Mouse (Mus musculus) neutrophil, adult 5-6 weeks (primary cell): Measurements from ENCODE around the gene Prr18. TPM values are rescaled to one million over a fixed set of nuclear protein-coding genes. Genes with fewer than 3 reads are reported as not detected.

Experiments used
- ATAC-seq: fragments of 151-379, 151-347 bp; 2 replicates; pipeline ENCODE4 v1.8.0; 2017; ENCODE audit warnings: mild to moderate bottlenecking, moderate TSS enrichment; ENCODE audit not compliant: insufficient number of reproducible peaks, poor library complexity, low FRiP score, severe bottlenecking; ENCODE audit errors: extremely low read depth
- total RNA-seq: library from RNA; stranded (forward); fragments of 200-1000 nt; gene quantifications from 2 replicates; pipeline ENCODE4 v1.2.3, GENCODE M21; 2017

The Prr18 gene
- total RNA-seq, 1 experiment from 2014 or later: 1.5 TPM

GRCm38 (mm10) chr17:8372286-8373046 is 35.2 kb downstream of the Prr18 start:
- peak; percentile 75 for ATAC-seq

- ATAC-seq: no peak
Observed at GRCm38 (mm10) chr17:8377298-8377697, 40.0 kb downstream of the Prr18 start.

GRCm38 (mm10) chr17:8385441-8385840 is 48.2 kb downstream of the Prr18 start:
- no peak for ATAC-seq

- no peak for ATAC-seq
Observed at GRCm38 (mm10) chr17:8388463-8388862, 51.2 kb downstream of the Prr18 start.

- 0 out of 2 replicates have a peak, but pooled peaks have one; percentile 28 for ATAC-seq
Observed at GRCm38 (mm10) chr17:8388990-8389789, 51.9 kb downstream of the Prr18 start.

- ATAC-seq: no peak
Observed at GRCm38 (mm10) chr17:8389790-8390095, 52.5 kb downstream of the Prr18 start.

- ATAC-seq: no peak
Observed at GRCm38 (mm10) chr17:8390487-8390886, 53.2 kb downstream of the Prr18 start.

Other genes starting within 250 kb of the Prr18 start
- 3.6 and 6.1 TPM in 2 replicates for gene Gm49673, start 189.7 kb upstream of the Prr18 start, total RNA-seq
- gene Rnaset2a, start 189.4 kb upstream of the Prr18 start, total RNA-seq: 17.9 and 20.8 TPM in 2 replicates
- 69.4 and 71.3 TPM in 2 replicates for gene Fgfr1op, start 172.0 kb upstream of the Prr18 start, total RNA-seq
- 73.4 and 82.4 TPM in 2 replicates for gene Ccr6, start 101.4 kb upstream of the Prr18 start, total RNA-seq
- 113 and 123 TPM in 2 replicates for gene Mpc1, start 54.6 kb upstream of the Prr18 start, total RNA-seq
- 48.1 and 73.9 TPM in 2 replicates for gene Sft2d1, start 26.4 kb upstream of the Prr18 start, total RNA-seq
- not detected in 2 replicates for gene T2, start 18.5 kb downstream of the Prr18 start, total RNA-seq
- not detected in 2 replicates for gene T, start 97.0 kb downstream of the Prr18 start, total RNA-seq
- 0.61 TPM in 1 of 2 replicates, not detected in the other for gene Pde10a, start 187.9 kb downstream of the Prr18 start, total RNA-seq
- gene Gm17087, start 229.5 kb downstream of the Prr18 start, total RNA-seq: not detected in 2 replicates